In genomic region chr15:88473221-88473620, GRCm38 (mm10) we compare ENCODE assay signal across 26 mouse cellular contexts.
A peak's percentile ranks its signal among the peaks of the same experiment; 100 is the strongest.
DNase-seq lines count a peak whose midpoint lies in the region; ATAC-seq lines count a peak whose summit lies in the region.
"Had no signal": no experiment of that assay in that cellular context is flagged by ENCODE, and none has a peak within 500 bp of the region (broad histone marks: within the 10 kb centered on the region; RNA-seq: fewer than 3 reads in every experiment).

No protein-coding gene starts in this region.

- WGBS in forebrain, embryonic 11.5 days, result 45% methylated on average over 5 of the region's 5 CpGs
- WGBS in forebrain, embryonic 16.5 days, result 40% methylated on average over 5 of the region's 5 CpGs
- 68% methylated on average over 5 of the region's 5 CpGs for WGBS in heart, embryonic 10.5 days
- 34% methylated on average over 5 of the region's 5 CpGs for WGBS in midbrain, embryonic 14.5 days
- WGBS in midbrain, embryonic 11.5 days, result 55% methylated on average over 5 of the region's 5 CpGs

- H3K4me1 ChIP-seq in forebrain, embryonic 11.5 days (replicated peaks; ENCODE audit: control insufficient read depth, insufficient read depth, low read length), result peaks cover 5% of the 10 kb centered on the region
- H3K4me1 ChIP-seq in forebrain, embryonic 16.5 days (replicated peaks; ENCODE audit: control insufficient read depth, insufficient read depth, low read length), result peaks cover 15% of the 10 kb centered on the region
- no peaks in the 10 kb centered on the region for H3K4me1 ChIP-seq in heart, embryonic 10.5 days
- H3K4me1 ChIP-seq in midbrain, embryonic 14.5 days (ENCODE audit: control insufficient read depth, insufficient read depth, low read length), result peaks cover 11% of the 10 kb centered on the region; the same call in 1 of the 2 replicates
- peaks cover 4% of the 10 kb centered on the region; the same call in 1 of the 2 replicates for H3K4me1 ChIP-seq in midbrain, embryonic 11.5 days (ENCODE audit: control insufficient read depth, insufficient read depth, low read length)
- H3K4me1 ChIP-seq: embryonic facial prominence, embryonic 15.5 days had no signal

- H3K27me3 ChIP-seq in forebrain, embryonic 11.5 days (ENCODE audit: control insufficient read depth, insufficient read depth, low read length), result peaks cover 2% of the 10 kb centered on the region; the same call in 1 of the 2 replicates
- no peaks in the 10 kb centered on the region for H3K27me3 ChIP-seq in forebrain, embryonic 16.5 days (replicated peaks; ENCODE audit: control insufficient read depth, insufficient read depth, low read length)
- no peaks in the 10 kb centered on the region; the same call in 1 of the 2 replicates for H3K27me3 ChIP-seq in heart, embryonic 10.5 days (ENCODE audit: insufficient read depth, poor library complexity, severe bottlenecking)
- no peaks in the 10 kb centered on the region for H3K27me3 ChIP-seq in midbrain, embryonic 14.5 days (ENCODE audit: control insufficient read depth, insufficient read depth, low read length)
- no peaks in the 10 kb centered on the region for H3K27me3 ChIP-seq in midbrain, embryonic 11.5 days (ENCODE audit: control insufficient read depth, insufficient read depth, low read length)
- H3K27me3 ChIP-seq: embryonic facial prominence, embryonic 13.5 days; embryonic facial prominence, embryonic 15.5 days had no signal

- no peak overlapping the region for H3K9ac ChIP-seq in forebrain, embryonic 11.5 days (ENCODE audit: low read length)
- no peak overlapping the region for H3K9ac ChIP-seq in forebrain, embryonic 16.5 days (replicated peaks; ENCODE audit: low read depth, low read length)
- no peak overlapping the region for H3K9ac ChIP-seq in midbrain, embryonic 14.5 days (replicated peaks; ENCODE audit: low read length)
- H3K9ac ChIP-seq in midbrain, embryonic 11.5 days (ENCODE audit: low read length), result no peak overlapping the region
- H3K9ac ChIP-seq: embryonic facial prominence, embryonic 13.5 days; embryonic facial prominence, embryonic 15.5 days; forebrain, embryonic 12.5 days; forebrain, embryonic 15.5 days had no signal

- H3K4me2 ChIP-seq in forebrain, embryonic 11.5 days (ENCODE audit: low read depth, low read length, severe bottlenecking), result no peak overlapping the region
- no peak overlapping the region for H3K4me2 ChIP-seq in forebrain, embryonic 16.5 days (ENCODE audit: low read length)
- no peak overlapping the region for H3K4me2 ChIP-seq in midbrain, embryonic 14.5 days (ENCODE audit: low read length)
- H3K4me2 ChIP-seq in midbrain, embryonic 11.5 days, result no peak overlapping the region
- H3K4me2 ChIP-seq: embryonic facial prominence, embryonic 13.5 days; embryonic facial prominence, embryonic 15.5 days; forebrain, embryonic 12.5 days; forebrain, embryonic 15.5 days had no signal

- no peak for ATAC-seq in forebrain, embryonic 11.5 days (replicated peaks; ENCODE audit: low FRiP score)
- ATAC-seq in forebrain, embryonic 16.5 days, result no peak
- ATAC-seq in midbrain, embryonic 14.5 days (ENCODE audit: low FRiP score, low TSS enrichment), result no peak
- no peak for ATAC-seq in midbrain, embryonic 11.5 days (ENCODE audit: low FRiP score)
- ATAC-seq: activated CD4-positive, CD25-positive, alpha-beta regulatory T cell, adult 4 months; CD4-positive, CD25-positive, alpha-beta regulatory T cell, adult 4 months; forebrain, embryonic 15.5 days; Patski had no signal

- DNase-seq in forebrain, embryonic 11.5 days (ENCODE audit: low spot score), result peak; percentile 55
- DNase-seq in heart, embryonic 10.5 days (ENCODE audit: low spot score), result peak; percentile 67
- no peak for DNase-seq in heart, adult 8-10 months (ENCODE audit: low spot score)
- peak; percentile 34 for DNase-seq in midbrain, embryonic 14.5 days
- no peak for DNase-seq in midbrain, embryonic 11.5 days (ENCODE audit: low spot score, missing footprints)
- no peak for DNase-seq in adrenal gland, adult (ENCODE audit: inconsistent age in 2 of 2, low spot score in 1 of 2)
- DNase-seq: adrenal gland, adult 2 months; adrenal gland, postnatal 10 days; adrenal gland, postnatal 25 days; B cell, adult 2 months; cerebellum, adult 11 months; cerebellum, adult 18-20 months; cerebellum, adult 8-10 months; cerebellum, adult 9-11 months; cerebellum, postnatal 36 days; embryo, embryonic 11 days had no signal

- H3K36me3 ChIP-seq in forebrain, embryonic 11.5 days (ENCODE audit: control insufficient read depth, insufficient read depth, low read length), result no peaks in the 10 kb centered on the region
- no peaks in the 10 kb centered on the region for H3K36me3 ChIP-seq in forebrain, embryonic 16.5 days (ENCODE audit: control insufficient read depth, insufficient read depth)
- H3K36me3 ChIP-seq in heart, embryonic 10.5 days, result no peaks in the 10 kb centered on the region
- no peaks in the 10 kb centered on the region for H3K36me3 ChIP-seq in midbrain, embryonic 14.5 days (ENCODE audit: control insufficient read depth, insufficient read depth, low read length)
- no peaks in the 10 kb centered on the region for H3K36me3 ChIP-seq in midbrain, embryonic 11.5 days (ENCODE audit: control insufficient read depth, insufficient read depth, low read length)
- H3K36me3 ChIP-seq: embryonic facial prominence, embryonic 13.5 days; embryonic facial prominence, embryonic 15.5 days; forebrain, embryonic 12.5 days; forebrain, embryonic 15.5 days; G1E had no signal

- no peak overlapping the region for H3K27ac ChIP-seq in forebrain, embryonic 11.5 days (ENCODE audit: low read depth, low read length)
- H3K27ac ChIP-seq in forebrain, embryonic 16.5 days (ENCODE audit: low read length), result no peak overlapping the region
- H3K27ac ChIP-seq in heart, embryonic 10.5 days, result no peak overlapping the region
- no peak overlapping the region for H3K27ac ChIP-seq in midbrain, embryonic 14.5 days (replicated peaks; ENCODE audit: low read depth, low read length)
- no peak overlapping the region for H3K27ac ChIP-seq in midbrain, embryonic 11.5 days (ENCODE audit: low read depth, low read length)
- H3K27ac ChIP-seq: embryonic facial prominence, embryonic 13.5 days; embryonic facial prominence, embryonic 15.5 days; forebrain, embryonic 12.5 days; forebrain, embryonic 15.5 days had no signal

- no peak overlapping the region for H3K4me3 ChIP-seq in forebrain, embryonic 11.5 days (ENCODE audit: low read depth, low read length)
- H3K4me3 ChIP-seq in forebrain, embryonic 16.5 days (replicated peaks; ENCODE audit: low read length), result no peak overlapping the region
- no peak overlapping the region for H3K4me3 ChIP-seq in heart, embryonic 10.5 days
- no peak overlapping the region for H3K4me3 ChIP-seq in midbrain, embryonic 14.5 days (replicated peaks; ENCODE audit: low read depth, low read length)
- H3K4me3 ChIP-seq in midbrain, embryonic 11.5 days (ENCODE audit: low read depth, low read length), result no peak overlapping the region
- H3K4me3 ChIP-seq: embryonic facial prominence, embryonic 13.5 days; embryonic facial prominence, embryonic 15.5 days; erythroblast, embryonic 14.5 days; forebrain, embryonic 12.5 days; forebrain, embryonic 15.5 days had no signal

- H3K9me3 ChIP-seq in forebrain, embryonic 11.5 days (ENCODE audit: control insufficient read depth, low read length), result no peaks in the 10 kb centered on the region
- no peaks in the 10 kb centered on the region for H3K9me3 ChIP-seq in forebrain, embryonic 16.5 days (ENCODE audit: control insufficient read depth, low read length)
- no peaks in the 10 kb centered on the region for H3K9me3 ChIP-seq in heart, embryonic 10.5 days
- no peaks in the 10 kb centered on the region for H3K9me3 ChIP-seq in midbrain, embryonic 14.5 days (ENCODE audit: control insufficient read depth, low read length)
- no peaks in the 10 kb centered on the region for H3K9me3 ChIP-seq in midbrain, embryonic 11.5 days (ENCODE audit: control insufficient read depth, low read length)
- H3K9me3 ChIP-seq: embryonic facial prominence, embryonic 13.5 days; embryonic facial prominence, embryonic 15.5 days; forebrain, embryonic 12.5 days; forebrain, embryonic 15.5 days had no signal

Comparison
In these comparisons a context has a peak if more than half of its experiments do, and no peak if none do; other contexts are left out.
1. DNase-seq: peak in forebrain, embryonic 11.5 days (single experiment), heart, embryonic 10.5 days (single experiment) and midbrain, embryonic 14.5 days (single experiment); none in heart, adult 8-10 months (single experiment), midbrain, embryonic 11.5 days (single experiment) and adrenal gland, adult (0 of 2).